Mouse (Mus musculus) spleen, adult 2 months (tissue): ENCODE measurements around the gene Dclk2.

Experiments
- CTCF ChIP-seq: fragments of 200-500 bp; IDR thresholded peaks from 2 replicates; pipeline ENCODE4 v1.5.1; 2011; ENCODE audit warnings: mild to moderate bottlenecking, inconsistent platforms; ENCODE audit not compliant: insufficient read depth, insufficient read length, insufficient replicate concordance; ENCODE audit errors: extremely low read depth
- POLR2A ChIP-seq: fragments of 200-500 bp; IDR thresholded peaks from 2 replicates; pipeline ENCODE4 v1.6.1; 2011; ENCODE audit warnings: low read depth, low read length, inconsistent platforms

DNA sequence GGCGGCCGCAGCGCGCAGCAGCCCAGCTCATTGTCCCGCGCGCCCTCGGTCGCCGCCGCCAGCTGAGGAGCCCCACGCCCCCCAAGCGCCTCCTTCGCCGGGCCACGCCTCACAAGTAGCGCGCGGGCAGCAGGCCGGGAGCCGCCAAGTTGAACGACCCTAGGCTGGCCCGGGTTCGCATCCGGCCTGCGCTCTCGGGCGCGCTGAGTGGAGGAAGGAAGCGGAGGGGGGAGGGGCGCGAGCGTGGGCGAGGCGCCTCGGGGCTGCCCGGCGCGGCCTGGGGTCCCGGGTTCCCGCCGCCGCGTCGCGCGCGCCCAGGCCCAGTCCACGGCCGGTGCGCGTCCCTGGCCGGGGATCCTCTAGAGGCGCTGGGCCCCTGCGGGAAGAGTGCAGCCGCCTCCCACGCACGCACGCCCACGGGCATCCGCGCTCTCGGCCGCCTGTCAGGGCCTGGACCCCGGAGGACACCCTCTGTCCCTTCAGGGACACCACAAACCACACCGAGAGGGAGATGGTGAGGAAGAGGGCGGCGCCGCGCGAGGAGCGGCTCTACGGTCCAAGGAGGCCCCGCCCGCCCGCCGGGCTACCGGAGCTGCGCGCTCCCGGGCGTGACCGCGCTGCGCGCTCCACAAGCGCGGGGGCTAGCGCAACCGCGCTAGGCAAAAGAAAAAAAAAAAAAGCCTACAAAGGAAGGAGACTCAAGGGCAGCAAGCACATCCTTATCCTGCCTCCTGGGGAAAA, at the start of gene Dclk2:
- TF ChIP-seq CTCF, result no peak
- no peak for TF ChIP-seq POLR2A
